In the genomic region with DNA sequence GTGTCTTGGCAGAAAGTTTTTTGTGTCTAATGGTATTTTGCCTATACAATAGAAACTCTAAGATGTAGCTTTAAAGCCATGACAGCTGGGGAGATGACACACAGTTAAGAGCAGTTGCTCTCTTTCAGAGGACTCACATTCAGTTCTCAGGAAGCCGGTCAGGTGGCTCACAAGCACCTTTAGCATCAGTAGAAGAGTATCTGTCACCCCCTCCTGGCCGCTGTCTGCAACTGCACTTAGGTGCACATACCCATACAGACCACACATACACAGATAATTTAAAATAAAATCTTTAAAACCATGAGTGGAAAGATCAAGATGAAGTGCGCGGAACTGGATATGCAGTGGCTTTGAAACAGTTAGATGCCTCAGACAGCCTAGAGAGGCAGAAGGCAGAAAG, we compare ENCODE assay signal across 12 mouse cellular contexts.
A peak's percentile ranks its signal among the peaks of the same experiment; 100 is the strongest.
DNase-seq lines count a peak whose midpoint lies in the region; ATAC-seq and TF ChIP-seq lines count a peak whose summit lies in the region.
"Had no signal": no experiment of that assay in that cellular context is flagged by ENCODE, and none has a peak within 500 bp of the region (broad histone marks: within the 10 kb centered on the region; RNA-seq: fewer than 3 reads in every experiment).

No protein-coding gene starts in this region.

- no peak overlapping the region for H3K9ac ChIP-seq in hindbrain, postnatal 0 days (replicated peaks; ENCODE audit: low read length)
- no peak overlapping the region for H3K9ac ChIP-seq in hindbrain, embryonic 12.5 days

- H3K4me2 ChIP-seq in hindbrain, postnatal 0 days (ENCODE audit: low read depth, low read length) = no peak overlapping the region
- no peak overlapping the region for H3K4me2 ChIP-seq in hindbrain, embryonic 12.5 days (replicated peaks)

- ATAC-seq in hindbrain, postnatal 0 days = no peak
- ATAC-seq in hindbrain, embryonic 12.5 days (ENCODE audit: low FRiP score) = no peak
- ATAC-seq: activated CD4-positive, CD25-positive, alpha-beta regulatory T cell, adult 4 months had no signal

- no peaks in the 10 kb centered on the region for H3K9me3 ChIP-seq in hindbrain, postnatal 0 days (ENCODE audit: low read length)
- no peaks in the 10 kb centered on the region for H3K9me3 ChIP-seq in hindbrain, embryonic 12.5 days (replicated peaks)
- H3K9me3 ChIP-seq: forebrain, embryonic 10.5 days had no signal

- 76% methylated on average over 4 of the region's 4 CpGs for WGBS in hindbrain, postnatal 0 days
- WGBS in hindbrain, embryonic 12.5 days = 73% methylated on average over 4 of the region's 4 CpGs

- H3K36me3 ChIP-seq in hindbrain, postnatal 0 days (ENCODE audit: insufficient read depth, low read length) = no peaks in the 10 kb centered on the region
- H3K36me3 ChIP-seq in hindbrain, embryonic 12.5 days = no peaks in the 10 kb centered on the region
- no peaks in the 10 kb centered on the region for H3K36me3 ChIP-seq in testis, adult 2 months (ENCODE audit: control insufficient read depth, insufficient read depth, low read length)
- no peaks in the 10 kb centered on the region for H3K36me3 ChIP-seq in splenic B cell, adult 2 months (ENCODE audit: control insufficient read depth, insufficient read depth, low read length, poor library complexity, severe bottlenecking)
- H3K36me3 ChIP-seq: forebrain, embryonic 10.5 days had no signal

- H3K4me3 ChIP-seq in hindbrain, postnatal 0 days (ENCODE audit: low read length) = no peak overlapping the region
- H3K4me3 ChIP-seq in hindbrain, embryonic 12.5 days = no peak overlapping the region
- no peak overlapping the region for H3K4me3 ChIP-seq in testis, adult 2 months (ENCODE audit: control insufficient read depth, low read depth, low read length)
- H3K4me3 ChIP-seq: forebrain, embryonic 10.5 days; megakaryocyte, embryonic 14.5 days had no signal

- H3K4me1 ChIP-seq in hindbrain, postnatal 0 days (ENCODE audit: insufficient read depth, low read length) = no peaks in the 10 kb centered on the region
- no peaks in the 10 kb centered on the region for H3K4me1 ChIP-seq in hindbrain, embryonic 12.5 days
- H3K4me1 ChIP-seq in testis, adult 2 months (ENCODE audit: control insufficient read depth, insufficient read depth, low read length) = peaks cover 4% of the 10 kb centered on the region; the same call in 1 of the 2 replicates
- H3K4me1 ChIP-seq: forebrain, embryonic 10.5 days; megakaryocyte, embryonic 14.5 days had no signal

- TF ChIP-seq POLR2A in testis, adult 2 months (IDR thresholded peaks at IDR 0.05; ENCODE audit: control insufficient read depth, low read depth, low read length) = no peak
- no peak for TF ChIP-seq POLR2A in brain, embryonic 14.5 days (IDR thresholded peaks at IDR 0.05; ENCODE audit: borderline replicate concordance, extremely low read depth, insufficient read depth, insufficient read length, poor library complexity, severe bottlenecking)

- H3K27me3 ChIP-seq in hindbrain, postnatal 0 days (ENCODE audit: insufficient read depth, low read length) = no peaks in the 10 kb centered on the region
- H3K27me3 ChIP-seq in hindbrain, embryonic 12.5 days = no peaks in the 10 kb centered on the region
- H3K27me3 ChIP-seq in testis, adult 2 months (ENCODE audit: control insufficient read depth, insufficient read depth, low read length) = no peaks in the 10 kb centered on the region
- H3K27me3 ChIP-seq in splenic B cell, adult 2 months (ENCODE audit: control insufficient read depth, insufficient read depth, low read length, poor library complexity, severe bottlenecking) = no peaks in the 10 kb centered on the region
- H3K27me3 ChIP-seq: megakaryocyte, embryonic 14.5 days had no signal

- H3K27ac ChIP-seq in hindbrain, postnatal 0 days = no peak overlapping the region
- H3K27ac ChIP-seq in hindbrain, embryonic 12.5 days = no peak overlapping the region
- H3K27ac ChIP-seq in testis, adult 2 months (ENCODE audit: control insufficient read depth, insufficient read depth, low read depth, low read length) = no peak overlapping the region
- H3K27ac ChIP-seq: forebrain, embryonic 10.5 days had no signal

- TF ChIP-seq CTCF in hindbrain, postnatal 0 days (IDR thresholded peaks at IDR 0.05; ENCODE audit: low read depth) = peak; percentile 44
- peak; percentile 52; the same call in 1 of the 2 replicates for TF ChIP-seq CTCF in testis, adult 2 months (IDR thresholded peaks at IDR 0.05; ENCODE audit: control insufficient read depth, insufficient read depth, insufficient replicate concordance, low read depth, low read length)
- TF ChIP-seq CTCF in brain, embryonic 14.5 days (IDR thresholded peaks at IDR 0.05; ENCODE audit: borderline replicate concordance, extremely low read depth, insufficient read depth, insufficient read length) = peak; percentile 44; the same call in 1 of the 2 replicates

- no peak for DNase-seq in hindbrain, postnatal 0 days (ENCODE audit: low spot score)
- no peak for DNase-seq in testis, postnatal 10 days (ENCODE audit: low spot score)
- DNase-seq in brain, embryonic 14.5 days (ENCODE audit: low read depth) = no peak
- peak; percentile 12 for DNase-seq in splenic B cell, adult 2 months (ENCODE audit: low read depth, low spot score)
- no peak for DNase-seq in right cerebral cortex, postnatal 36 days (ENCODE audit: low spot score in 2 of 2)
- DNase-seq: cerebellum, adult 9-11 months; heart, postnatal 14 days had no signal
